Mouse (Mus musculus): ENCODE data around the gene Zcchc7. TPM values are rescaled to one million over a fixed set of nuclear protein-coding genes. Genes with fewer than 3 reads are reported as not detected.

Gene Zcchc7
- polyA plus RNA-seq, 1 experiment, result 43.4 TPM

GRCm38 (mm10) chr4:44927934-44928333, 172.3 kb downstream of the Zcchc7 start:
- WGBS, result 68% methylated on average over 2 of the region's 2 CpGs
- H3K4me3 ChIP-seq (replicated peaks; ENCODE audit: control insufficient read depth, low read depth, low read length), result no peak overlapping the region
- TF ChIP-seq CTCF (IDR thresholded peaks at IDR 0.05; ENCODE audit: control insufficient read depth, insufficient read depth, low read length), result no peak
- TF ChIP-seq POLR2A (IDR thresholded peaks at IDR 0.05; ENCODE audit: borderline replicate concordance, control insufficient read depth, low read depth, low read length), result no peak
- H3K4me1 ChIP-seq (ENCODE audit: control insufficient read depth, insufficient read depth, low read length), result no peaks in the 10 kb centered on the region
- no peak overlapping the region for H3K27ac ChIP-seq (ENCODE audit: control insufficient read depth, insufficient read depth, low read depth, low read length, poor library complexity)

- TF ChIP-seq CTCF (IDR thresholded peaks at IDR 0.05; ENCODE audit: control insufficient read depth, insufficient read depth, low read length) (no peak), POLR2A (IDR thresholded peaks at IDR 0.05; ENCODE audit: borderline replicate concordance, control insufficient read depth, low read depth, low read length) (no peak)
- H3K4me1 ChIP-seq (ENCODE audit: control insufficient read depth, insufficient read depth, low read length), result no peaks in the 10 kb centered on the region
- H3K4me3 ChIP-seq (replicated peaks; ENCODE audit: control insufficient read depth, low read depth, low read length), result no peak overlapping the region
- no peak overlapping the region for H3K27ac ChIP-seq (ENCODE audit: control insufficient read depth, insufficient read depth, low read depth, low read length, poor library complexity)
- 76% methylated on average over 3 of the region's 3 CpGs for WGBS
These were observed 173.1 kb downstream of the Zcchc7 start for GRCm38 (mm10) chr4:44928790-44929189.

- TF ChIP-seq CTCF (IDR thresholded peaks at IDR 0.05; ENCODE audit: control insufficient read depth, insufficient read depth, low read length), result no peak
- TF ChIP-seq POLR2A (IDR thresholded peaks at IDR 0.05; ENCODE audit: borderline replicate concordance, control insufficient read depth, low read depth, low read length), result no peak
- H3K4me1 ChIP-seq (ENCODE audit: control insufficient read depth, insufficient read depth, low read length), result no peaks in the 10 kb centered on the region
- no peak overlapping the region for H3K4me3 ChIP-seq (replicated peaks; ENCODE audit: control insufficient read depth, low read depth, low read length)
- 73% methylated on average over 7 of the region's 7 CpGs for WGBS
- H3K27ac ChIP-seq (ENCODE audit: control insufficient read depth, insufficient read depth, low read depth, low read length, poor library complexity), result no peak overlapping the region
These were observed 174.7 kb downstream of the Zcchc7 start for GRCm38 (mm10) chr4:44930406-44930805.

GRCm38 (mm10) chr4:44931732-44932131, 176.1 kb downstream of the Zcchc7 start:
- 95% methylated on average over 6 of the region's 6 CpGs for WGBS
- H3K4me1 ChIP-seq (ENCODE audit: control insufficient read depth, insufficient read depth, low read length), result no peaks in the 10 kb centered on the region
- no peak overlapping the region for H3K4me3 ChIP-seq (replicated peaks; ENCODE audit: control insufficient read depth, low read depth, low read length)
- no peak overlapping the region for H3K27ac ChIP-seq (ENCODE audit: control insufficient read depth, insufficient read depth, low read depth, low read length, poor library complexity)
- TF ChIP-seq CTCF (IDR thresholded peaks at IDR 0.05; ENCODE audit: control insufficient read depth, insufficient read depth, low read length) (no peak), POLR2A (IDR thresholded peaks at IDR 0.05; ENCODE audit: borderline replicate concordance, control insufficient read depth, low read depth, low read length) (no peak)

- Histone ChIP-seq H3K4me3 (replicated peaks; ENCODE audit: control insufficient read depth, low read depth, low read length) (no peak overlapping the region), H3K4me1 (ENCODE audit: control insufficient read depth, insufficient read depth, low read length) (peaks cover 9% of the 10 kb centered on the region), H3K27ac (ENCODE audit: control insufficient read depth, insufficient read depth, low read depth, low read length, poor library complexity) (peak overlapping the region; percentile 51)
- TF ChIP-seq CTCF (IDR thresholded peaks at IDR 0.05; ENCODE audit: control insufficient read depth, insufficient read depth, low read length), result no peak
- no peak for TF ChIP-seq POLR2A (IDR thresholded peaks at IDR 0.05; ENCODE audit: borderline replicate concordance, control insufficient read depth, low read depth, low read length)
- 61% methylated on average over 8 of the region's 8 CpGs for WGBS
These were observed 183.0 kb downstream of the Zcchc7 start for GRCm38 (mm10) chr4:44938359-44939340.

GRCm38 (mm10) chr4:44939576-44940249, 184.0 kb downstream of the Zcchc7 start:
- Histone ChIP-seq H3K4me3 (replicated peaks; ENCODE audit: control insufficient read depth, low read depth, low read length) (no peak overlapping the region), H3K27ac (ENCODE audit: control insufficient read depth, insufficient read depth, low read depth, low read length, poor library complexity) (peak overlapping the region; percentile 51), H3K4me1 (ENCODE audit: control insufficient read depth, insufficient read depth, low read length) (peaks cover 9% of the 10 kb centered on the region)
- WGBS, result 67% methylated on average over 14 of the region's 14 CpGs
- TF ChIP-seq CTCF (IDR thresholded peaks at IDR 0.05; ENCODE audit: control insufficient read depth, insufficient read depth, low read length) (no peak), POLR2A (IDR thresholded peaks at IDR 0.05; ENCODE audit: borderline replicate concordance, control insufficient read depth, low read depth, low read length) (peak; percentile 54; the same call in 1 of the 2 replicates)

GRCm38 (mm10) chr4:44940286-44940685, 184.6 kb downstream of the Zcchc7 start:
- TF ChIP-seq POLR2A (IDR thresholded peaks at IDR 0.05; ENCODE audit: borderline replicate concordance, control insufficient read depth, low read depth, low read length), result no peak
- TF ChIP-seq CTCF (IDR thresholded peaks at IDR 0.05; ENCODE audit: control insufficient read depth, insufficient read depth, low read length), result no peak
- peaks cover 9% of the 10 kb centered on the region for H3K4me1 ChIP-seq (ENCODE audit: control insufficient read depth, insufficient read depth, low read length)
- H3K4me3 ChIP-seq (replicated peaks; ENCODE audit: control insufficient read depth, low read depth, low read length), result no peak overlapping the region
- H3K27ac ChIP-seq (ENCODE audit: control insufficient read depth, insufficient read depth, low read depth, low read length, poor library complexity), result peak overlapping the region; percentile 35
- WGBS, result 86% methylated on average over 9 of the region's 9 CpGs

GRCm38 (mm10) chr4:44942237-44942636, 186.6 kb downstream of the Zcchc7 start:
- H3K4me1 ChIP-seq (ENCODE audit: control insufficient read depth, insufficient read depth, low read length), result peaks cover 9% of the 10 kb centered on the region
- WGBS, result 0% methylated on average over 1 of the region's 1 CpGs
- H3K4me3 ChIP-seq (replicated peaks; ENCODE audit: control insufficient read depth, low read depth, low read length), result no peak overlapping the region
- TF ChIP-seq CTCF (IDR thresholded peaks at IDR 0.05; ENCODE audit: control insufficient read depth, insufficient read depth, low read length) (no peak), POLR2A (IDR thresholded peaks at IDR 0.05; ENCODE audit: borderline replicate concordance, control insufficient read depth, low read depth, low read length) (no peak)
- H3K27ac ChIP-seq (ENCODE audit: control insufficient read depth, insufficient read depth, low read depth, low read length, poor library complexity), result no peak overlapping the region

Measured in bone marrow, adult 2 months (tissue).